Mouse (Mus musculus) olfactory bulb, adult 2 months (tissue): Measurements from ENCODE around the gene Rapgef5.

Experiments used
- CTCF ChIP-seq: fragments of 200-500 bp; IDR thresholded peaks from 2 replicates; pipeline ENCODE4 v1.5.1; 2012; ENCODE audit warnings: low read depth, mild to moderate bottlenecking, low read length, moderate library complexity; ENCODE audit not compliant: insufficient read depth
- POLR2A ChIP-seq: fragments of 200-500 bp; IDR thresholded peaks from 2 replicates; pipeline ENCODE4 v1.6.1; 2012; ENCODE audit warnings: mild to moderate bottlenecking, low read depth, low read length, moderate library complexity; ENCODE audit not compliant: insufficient read depth

DNA sequence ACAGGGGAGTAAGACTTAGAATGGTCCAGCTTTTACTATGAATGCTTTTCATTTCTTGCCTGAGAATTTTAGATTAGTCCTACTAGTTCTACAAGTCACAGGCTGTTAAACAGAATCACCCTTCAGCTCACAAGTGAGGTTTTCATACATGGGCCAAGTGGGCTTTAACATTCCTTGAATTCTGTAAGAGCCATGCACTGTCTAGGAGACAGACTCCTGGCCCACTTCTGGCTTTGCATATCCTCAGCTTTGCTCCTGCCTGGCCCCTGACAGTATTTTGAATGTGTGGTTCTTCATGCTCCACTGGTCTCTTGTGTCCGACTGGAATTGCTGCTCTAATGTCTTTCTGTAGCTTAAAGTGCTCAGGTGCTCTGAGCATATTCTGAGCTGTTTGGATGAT, 267.1 kb downstream of the Rapgef5 start:
- TF ChIP-seq CTCF (no peak), POLR2A (no peak)
